Mouse (Mus musculus): Measurements from ENCODE around the gene Samd1. TPM values are rescaled to one million over a fixed set of nuclear protein-coding genes. Genes with fewer than 3 reads are reported as not detected.

The Samd1 gene
- polyA plus RNA-seq, 1 experiment from 2014 or later, result 17.3 TPM

GRCm38 (mm10) chr8:84046505-84046904 is 49.0 kb downstream of the Samd1 start:
- Histone ChIP-seq H3K4me3 (ENCODE audit: low read depth, low read length) (no peak overlapping the region), H3K27me3 (ENCODE audit: insufficient read depth, low read length) (peaks cover 43% of the 10 kb centered on the region), H3K27ac (ENCODE audit: low read depth) (no peak overlapping the region), H3K9ac (no peak overlapping the region), H3K9me3 (ENCODE audit: low read depth, low read length) (no peaks in the 10 kb centered on the region), H3K36me3 (ENCODE audit: insufficient read depth) (no peaks in the 10 kb centered on the region), H3K4me1 (ENCODE audit: insufficient read depth) (no peaks in the 10 kb centered on the region), H3K4me2 (no peak overlapping the region)
- 76% methylated on average over 3 of the region's 3 CpGs for WGBS
- ATAC-seq (ENCODE audit: insufficient read depth), result no peak
- no peak for DNase-seq
- no peak for TF ChIP-seq CTCF (IDR thresholded peaks at IDR 0.05; ENCODE audit: low read depth)

GRCm38 (mm10) chr8:84048171-84048570 is 50.7 kb downstream of the Samd1 start:
- no peak for TF ChIP-seq CTCF (IDR thresholded peaks at IDR 0.05; ENCODE audit: low read depth)
- ATAC-seq (ENCODE audit: insufficient read depth) (no peak), DNase-seq (no peak)
- Histone ChIP-seq H3K4me1 (ENCODE audit: insufficient read depth) (peaks cover 8% of the 10 kb centered on the region; the same call in 1 of the 2 replicates), H3K36me3 (ENCODE audit: insufficient read depth) (no peaks in the 10 kb centered on the region), H3K27me3 (ENCODE audit: insufficient read depth, low read length) (peaks cover 26% of the 10 kb centered on the region), H3K27ac (ENCODE audit: low read depth) (no peak overlapping the region), H3K4me3 (ENCODE audit: low read depth, low read length) (no peak overlapping the region), H3K9ac (no peak overlapping the region), H3K9me3 (ENCODE audit: low read depth, low read length) (no peaks in the 10 kb centered on the region), H3K4me2 (no peak overlapping the region)
- WGBS, result 54% methylated on average over 5 of the region's 5 CpGs

MicroRNA genes within 50 kb of the gene (microRNA counts, 519-probe panel; counts per million panel counts)
- microRNA mmu-miR-1199, result 30.5 counts per million

Small RNA genes within 50 kb of the gene (microRNA-seq; reads per million reads assigned to microRNA genes)
- gene Mir1199 (ENCODE audit: borderline number of aligned reads) (0.71 reads per million), gene Mir8111 (ENCODE audit: borderline number of aligned reads) (3.1 reads per million, percentile 8 among the genes with 10 or more reads in this experiment)

Other genes with a start within 250 kb of the Samd1 start
- gene Adgrl1, start 97.6 kb upstream of the Samd1 start, polyA plus RNA-seq (2014; fragmentation: Nextera tagmentation; extraction: Ambion mirVana), result 23.3 and 29.1 TPM in 2 replicates
- 0.50 and 0.64 TPM in 2 replicates for gene Gm10644, start 42.5 kb upstream of the Samd1 start, polyA plus RNA-seq (2014; fragmentation: Nextera tagmentation; extraction: Ambion mirVana)
- gene Asf1b, start 42.2 kb upstream of the Samd1 start, polyA plus RNA-seq (2014; fragmentation: Nextera tagmentation; extraction: Ambion mirVana), result 87.4 and 88.9 TPM in 2 replicates
- 121 and 136 TPM in 2 replicates for gene Prkaca, start 24.7 kb upstream of the Samd1 start, polyA plus RNA-seq (2014; fragmentation: Nextera tagmentation; extraction: Ambion mirVana)
- gene 1700067K01Rik, start 3.8 kb downstream of the Samd1 start, polyA plus RNA-seq (2014; fragmentation: Nextera tagmentation; extraction: Ambion mirVana), result 1.4 and 1.5 TPM in 2 replicates
- gene 2210011C24Rik, start 14.5 kb downstream of the Samd1 start, polyA plus RNA-seq (2014; fragmentation: Nextera tagmentation; extraction: Ambion mirVana), result 0.83 and 1.2 TPM in 2 replicates
- 2.5 and 2.9 TPM in 2 replicates for gene Palm3, start 23.8 kb downstream of the Samd1 start, polyA plus RNA-seq (2014; fragmentation: Nextera tagmentation; extraction: Ambion mirVana)
- gene Il27ra, start 44.9 kb downstream of the Samd1 start, polyA plus RNA-seq (2014; fragmentation: Nextera tagmentation; extraction: Ambion mirVana), result 1.1 TPM in 2 replicates
- not detected in 2 replicates for gene Rln3, start 47.3 kb downstream of the Samd1 start, polyA plus RNA-seq (2014; fragmentation: Nextera tagmentation; extraction: Ambion mirVana)
- 1.4 and 1.7 TPM in 2 replicates for gene Gm10643, start 67.5 kb downstream of the Samd1 start, polyA plus RNA-seq (2014; fragmentation: Nextera tagmentation; extraction: Ambion mirVana)
- gene Rfx1, start 69.2 kb downstream of the Samd1 start, polyA plus RNA-seq (2014; fragmentation: Nextera tagmentation; extraction: Ambion mirVana), result 12.9 and 13.3 TPM in 2 replicates
- gene Dcaf15, start 107.1 kb downstream of the Samd1 start, polyA plus RNA-seq (2014; fragmentation: Nextera tagmentation; extraction: Ambion mirVana), result 9.5 and 10.8 TPM in 2 replicates
- 0.22 and 0.34 TPM in 2 replicates for gene Podnl1, start 128.3 kb downstream of the Samd1 start, polyA plus RNA-seq (2014; fragmentation: Nextera tagmentation; extraction: Ambion mirVana)
- 17.3 and 23.6 TPM in 2 replicates for gene Cc2d1a, start 150.3 kb downstream of the Samd1 start, polyA plus RNA-seq (2014; fragmentation: Nextera tagmentation; extraction: Ambion mirVana)
- gene 4930432K21Rik, start 150.4 kb downstream of the Samd1 start, polyA plus RNA-seq (2014; fragmentation: Nextera tagmentation; extraction: Ambion mirVana), result 0.66 and 0.99 TPM in 2 replicates
- gene Nanos3, start 187.5 kb downstream of the Samd1 start, polyA plus RNA-seq (2014; fragmentation: Nextera tagmentation; extraction: Ambion mirVana), result 2.8 and 4.2 TPM in 2 replicates
- gene Zswim4, start 239.4 kb downstream of the Samd1 start, polyA plus RNA-seq (2014; fragmentation: Nextera tagmentation; extraction: Ambion mirVana), result 13.9 and 14.4 TPM in 2 replicates

All from lung, embryonic 14.5 days (tissue).